Mouse (Mus musculus) stomach, embryonic 16.5 days (tissue): ENCODE data around the gene Mettl8. TPM values are rescaled to one million over a fixed set of nuclear protein-coding genes. Genes with fewer than 3 reads are reported as not detected.

Experiments
- ATAC-seq: fragments of 200-750 bp; cut with Nextera tagmentation; 2 replicates; pipeline ENCODE4 v1.8.0; 2017; ENCODE audit warnings: moderate number of reproducible peaks, moderate TSS enrichment; ENCODE audit not compliant: insufficient read depth, low FRiP score
- H3K27ac ChIP-seq: fragments of 300-500 bp; sonication (generic); 2 replicates; pipeline ENCODE4 v1.5.1; 2014; ENCODE audit warnings: low read length
- H3K27me3 ChIP-seq: fragments of 300-500 bp; sonication (generic); 2 replicates; pipeline ENCODE4 v1.6.1; 2014; ENCODE audit warnings: low read length, control low read depth, mixed read lengths; ENCODE audit not compliant: control insufficient read depth, insufficient read depth
- H3K36me3 ChIP-seq: fragments of 300-500 bp; sonication (generic); 2 replicates; pipeline ENCODE4 v1.6.1; 2014; ENCODE audit warnings: low read length; ENCODE audit not compliant: control insufficient read depth, insufficient read depth
- H3K4me1 ChIP-seq: fragments of 300-500 bp; sonication (generic); 2 replicates; pipeline ENCODE4 v1.6.1; 2014; ENCODE audit warnings: low read length, control low read depth, mixed read lengths; ENCODE audit not compliant: control insufficient read depth, insufficient read depth
- H3K4me2 ChIP-seq: fragments of 300-500 bp; sonication (generic); 2 replicates; pipeline ENCODE4 v1.6.1; 2014; ENCODE audit warnings: low read depth, low read length, mixed read lengths
- H3K4me3 ChIP-seq: fragments of 300-500 bp; sonication (generic); replicated peaks from 2 replicates; pipeline ENCODE4 v1.5.1; 2014; ENCODE audit warnings: mild to moderate bottlenecking, low read length
- H3K9ac ChIP-seq: fragments of 300-500 bp; sonication (generic); 2 replicates; pipeline ENCODE4 v1.6.1; 2014; ENCODE audit warnings: low read length
- H3K9me3 ChIP-seq: fragments of 300-500 bp; sonication (generic); replicated peaks from 2 replicates; pipeline ENCODE4 v1.6.1; 2016; ENCODE audit warnings: low read length, control low read depth; ENCODE audit not compliant: control insufficient read depth
- WGBS: fragments of 180-500 bp; shearing (Covaris S2); extraction: QIAGEN DNeasy Blood & Tissue Kit; methylation state at CpG from one replicate; pipeline ENCODE4 v1.1.7; 2014; 5-methylcytosine and 5-hydroxymethylcytosine counted together
- polyA plus RNA-seq: library from polyadenylated mRNA; unstranded; fragments of >200 nt; fragmentation: Nextera tagmentation; extraction: Ambion mirVana; gene quantifications from 2 replicates; pipeline ENCODE4 v1.2.1, GENCODE M21; 2015

The Mettl8 gene
- polyA plus RNA-seq, 1 experiment from 2014 or later = 17.6 TPM

DNA sequence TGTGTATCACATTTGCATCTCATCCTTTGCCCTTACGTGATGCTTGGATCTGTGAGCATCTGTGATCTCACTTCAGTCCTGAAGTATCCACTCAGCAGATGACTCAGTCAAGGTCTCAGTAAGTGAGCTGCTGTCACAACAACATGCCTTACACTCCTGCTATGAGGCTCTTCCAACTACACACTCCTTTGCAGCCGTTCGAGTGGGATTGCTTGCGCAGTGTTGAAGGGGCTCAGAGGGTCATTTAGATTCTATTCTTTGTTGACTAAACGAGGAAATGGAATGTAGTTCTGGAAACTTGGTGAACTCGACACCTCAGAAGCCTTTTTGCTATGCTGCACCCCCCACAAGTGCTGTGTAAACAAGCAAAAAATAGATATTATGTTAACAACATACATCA is 9.2 kb downstream of the Mettl8 start:
- H3K27ac ChIP-seq = no peak overlapping the region
- no peaks in the 10 kb centered on the region for H3K36me3 ChIP-seq
- no peaks in the 10 kb centered on the region for H3K9me3 ChIP-seq
- H3K4me2 ChIP-seq = no peak overlapping the region
- H3K4me1 ChIP-seq = peaks cover 3% of the 10 kb centered on the region; the same call in 1 of the 2 replicates
- H3K4me3 ChIP-seq = no peak overlapping the region
- H3K9ac ChIP-seq = no peak overlapping the region
- WGBS = 41% methylated on average over 6 of the region's 6 CpGs
- H3K27me3 ChIP-seq = no peaks in the 10 kb centered on the region
- ATAC-seq = no peak

DNA sequence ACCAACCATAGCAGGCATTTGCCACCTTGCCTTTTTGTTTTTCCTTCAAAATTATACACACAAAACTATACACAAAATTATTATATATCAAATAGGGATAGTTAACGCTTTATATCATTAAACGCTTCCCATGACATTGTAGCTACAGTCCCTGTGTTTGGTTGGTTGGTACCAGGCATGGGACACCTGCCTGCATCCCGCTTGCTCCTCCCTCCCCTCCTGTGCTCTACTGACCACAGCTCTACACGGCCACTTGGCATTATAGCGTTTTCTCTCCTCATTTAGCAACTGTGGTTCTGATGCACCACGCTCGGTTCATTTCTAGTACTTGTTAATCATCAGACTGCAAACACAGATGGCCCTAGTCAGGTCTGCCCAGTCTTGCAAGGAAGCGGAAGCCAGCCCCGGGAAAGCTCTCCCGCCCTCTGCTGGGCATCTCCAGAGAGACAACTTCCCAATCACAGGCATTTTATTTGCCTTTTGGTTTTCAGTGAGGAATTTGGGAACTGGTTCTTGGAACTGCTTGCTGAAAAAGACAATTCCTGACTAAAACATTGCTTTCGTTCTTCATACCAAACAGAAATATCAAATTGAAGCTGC is 15.8 kb downstream of the Mettl8 start:
- no peaks in the 10 kb centered on the region for H3K27me3 ChIP-seq
- 41% methylated on average over 11 of the region's 11 CpGs for WGBS
- peak overlapping the region; percentile 15 for H3K4me2 ChIP-seq
- H3K36me3 ChIP-seq = no peaks in the 10 kb centered on the region
- H3K27ac ChIP-seq = no peak overlapping the region
- no peak overlapping the region for H3K9ac ChIP-seq
- no peaks in the 10 kb centered on the region for H3K9me3 ChIP-seq
- ATAC-seq = peak; percentile 72; the same call in 1 of the 2 replicates
- H3K4me1 ChIP-seq = no peaks in the 10 kb centered on the region
- H3K4me3 ChIP-seq = no peak overlapping the region

DNA sequence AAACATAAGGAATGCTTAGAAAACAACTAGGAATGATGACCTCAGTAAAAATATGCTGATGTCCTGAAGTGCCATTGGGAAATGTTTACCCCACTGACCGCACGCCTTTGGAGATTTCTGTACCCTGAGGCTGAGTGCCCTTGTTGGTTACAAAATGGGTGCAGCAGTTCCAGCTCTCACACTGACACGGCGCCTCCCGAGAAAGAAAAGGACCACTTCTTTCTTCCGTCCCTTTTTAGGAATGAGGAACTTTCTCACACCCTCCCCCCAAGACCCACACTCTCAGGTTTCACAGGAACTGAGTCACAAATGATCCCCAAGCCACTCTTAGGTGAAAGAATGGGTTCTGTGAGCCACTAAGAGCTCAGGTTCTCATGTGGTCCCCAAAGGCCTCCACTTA is 17.9 kb downstream of the Mettl8 start:
- no peak overlapping the region for H3K4me3 ChIP-seq
- no peaks in the 10 kb centered on the region for H3K9me3 ChIP-seq
- no peaks in the 10 kb centered on the region for H3K36me3 ChIP-seq
- no peak overlapping the region for H3K9ac ChIP-seq
- no peak overlapping the region for H3K27ac ChIP-seq
- 81% methylated on average over 6 of the region's 6 CpGs for WGBS
- no peaks in the 10 kb centered on the region for H3K27me3 ChIP-seq
- no peaks in the 10 kb centered on the region for H3K4me1 ChIP-seq
- ATAC-seq = no peak
- H3K4me2 ChIP-seq = no peak overlapping the region

DNA sequence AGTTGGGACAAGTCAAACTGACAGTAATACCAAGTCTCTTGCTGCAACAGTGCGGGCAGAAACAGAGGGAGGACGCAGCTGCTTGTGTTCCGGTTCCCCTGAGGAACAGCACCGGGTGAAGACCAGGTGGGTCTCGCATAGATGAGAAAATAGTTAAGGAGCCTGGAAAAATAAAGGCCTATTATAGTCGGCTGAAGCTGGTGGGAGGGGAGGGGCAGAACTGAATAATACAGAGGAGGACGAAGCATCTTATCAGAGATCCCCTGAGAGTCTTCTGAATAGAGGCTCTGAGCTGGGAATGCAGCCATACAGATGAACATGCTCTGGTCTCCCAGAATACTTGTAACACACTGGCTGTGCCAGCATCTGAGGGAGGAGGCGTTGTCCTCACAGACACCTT is 21.4 kb downstream of the Mettl8 start:
- H3K9ac ChIP-seq = no peak overlapping the region
- WGBS = 66% methylated on average over 8 of the region's 8 CpGs
- H3K4me3 ChIP-seq = no peak overlapping the region
- H3K4me2 ChIP-seq = no peak overlapping the region
- H3K27me3 ChIP-seq = no peaks in the 10 kb centered on the region
- no peaks in the 10 kb centered on the region for H3K36me3 ChIP-seq
- H3K9me3 ChIP-seq = no peaks in the 10 kb centered on the region
- H3K27ac ChIP-seq = no peak overlapping the region
- no peaks in the 10 kb centered on the region for H3K4me1 ChIP-seq
- no peak for ATAC-seq

DNA sequence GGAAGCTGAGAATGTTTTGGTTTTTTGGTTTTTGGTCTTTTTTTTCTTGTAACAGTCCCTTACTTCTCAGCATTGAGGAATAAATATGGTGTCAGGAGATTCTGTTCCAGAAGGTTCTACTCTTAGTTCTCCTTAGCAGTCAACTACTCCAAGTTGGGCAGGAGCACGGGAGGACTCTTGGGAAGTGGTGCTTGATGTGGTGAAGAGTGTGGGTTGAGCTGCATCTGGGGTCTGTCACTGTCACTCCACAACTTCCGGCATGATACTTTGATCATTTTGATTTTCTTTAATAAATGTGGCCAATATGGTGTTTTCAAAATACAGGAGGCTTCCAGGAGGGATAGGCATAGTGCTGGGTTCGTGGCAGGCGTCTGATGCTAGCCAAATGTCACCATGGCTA is 22.4 kb downstream of the Mettl8 start:
- WGBS = 86% methylated on average over 4 of the region's 4 CpGs
- H3K4me1 ChIP-seq = no peaks in the 10 kb centered on the region
- ATAC-seq = no peak
- H3K27ac ChIP-seq = no peak overlapping the region
- H3K36me3 ChIP-seq = no peaks in the 10 kb centered on the region
- H3K9me3 ChIP-seq = no peaks in the 10 kb centered on the region
- no peak overlapping the region for H3K4me3 ChIP-seq
- H3K4me2 ChIP-seq = no peak overlapping the region
- H3K9ac ChIP-seq = no peak overlapping the region
- no peaks in the 10 kb centered on the region for H3K27me3 ChIP-seq

DNA sequence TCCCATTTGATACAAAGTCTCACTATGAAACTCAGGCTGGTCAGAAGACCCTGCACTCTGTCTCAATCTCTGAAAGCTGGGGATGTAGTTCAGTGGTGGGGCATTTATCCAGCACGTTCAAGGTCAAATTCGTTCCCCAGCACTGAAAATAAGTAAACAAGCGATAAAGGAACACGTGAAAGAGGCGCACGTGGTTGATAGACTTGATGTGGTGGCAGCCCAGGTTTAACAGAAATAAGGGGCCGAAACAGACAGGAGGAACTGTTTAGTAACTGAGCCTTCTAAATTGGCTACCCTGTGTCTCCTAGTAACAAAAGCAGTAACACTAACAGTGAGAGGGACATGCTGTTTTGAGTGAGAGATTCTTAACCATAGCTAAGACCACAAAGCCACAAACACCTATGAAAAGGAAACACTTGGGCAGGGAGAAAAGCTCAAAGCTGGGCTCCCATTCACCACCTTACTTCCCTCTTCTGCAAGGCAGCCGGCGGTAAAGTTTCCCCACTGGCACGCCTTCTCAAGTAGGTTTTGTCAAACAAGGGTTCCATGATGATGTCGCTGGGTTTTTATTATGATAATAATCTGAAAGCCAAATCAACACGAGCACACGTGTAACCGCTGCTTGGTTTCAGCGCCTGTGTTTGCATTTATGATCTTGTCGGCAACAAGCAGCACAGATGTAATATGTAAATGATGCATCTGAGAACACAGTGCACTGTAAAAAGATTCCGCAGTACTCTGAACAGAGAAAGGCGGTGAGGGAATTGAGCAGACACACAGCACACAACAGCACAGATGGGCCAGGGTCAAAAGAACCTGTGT is 23.2 kb downstream of the Mettl8 start:
- WGBS = 74% methylated on average over 18 of the region's 18 CpGs
- no peak for ATAC-seq

DNA sequence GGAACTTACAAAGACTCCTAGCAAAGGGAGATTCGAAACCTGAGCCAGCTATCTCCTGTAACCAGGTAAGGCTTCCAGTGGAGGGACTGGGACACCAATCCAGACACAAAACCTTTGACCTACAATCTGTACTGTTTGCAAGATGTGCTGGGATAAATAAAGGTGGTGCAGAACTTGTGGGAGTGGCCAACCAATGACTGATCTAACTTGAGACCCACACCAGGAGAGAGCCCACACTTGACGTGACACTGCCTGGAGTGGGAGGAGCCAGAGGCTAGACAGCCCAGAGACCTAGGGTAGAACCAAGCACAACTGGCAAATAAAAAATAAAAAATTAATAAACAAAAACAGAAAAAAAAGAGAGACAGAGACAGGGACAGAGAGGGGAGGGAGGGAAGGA is 24.7 kb downstream of the Mettl8 start:
- Histone ChIP-seq H3K4me2 (no peak overlapping the region), H3K27ac (no peak overlapping the region), H3K4me1 (no peaks in the 10 kb centered on the region; the same call in 1 of the 2 replicates), H3K9me3 (no peaks in the 10 kb centered on the region), H3K36me3 (no peaks in the 10 kb centered on the region), H3K27me3 (no peaks in the 10 kb centered on the region), H3K9ac (no peak overlapping the region), H3K4me3 (no peak overlapping the region)
- 74% methylated on average over 2 of the region's 2 CpGs for WGBS
- ATAC-seq = no peak

More for the DNA sequence above, 23.2 kb downstream of the Mettl8 start:
- H3K9me3 ChIP-seq = no peaks in the 10 kb centered on the region
- H3K4me1 ChIP-seq = no peaks in the 10 kb centered on the region
- H3K9ac ChIP-seq = no peak overlapping the region
- no peaks in the 10 kb centered on the region for H3K36me3 ChIP-seq
- no peak overlapping the region for H3K4me3 ChIP-seq
- no peak overlapping the region for H3K4me2 ChIP-seq
- H3K27ac ChIP-seq = no peak overlapping the region
- H3K27me3 ChIP-seq = no peaks in the 10 kb centered on the region

DNA sequence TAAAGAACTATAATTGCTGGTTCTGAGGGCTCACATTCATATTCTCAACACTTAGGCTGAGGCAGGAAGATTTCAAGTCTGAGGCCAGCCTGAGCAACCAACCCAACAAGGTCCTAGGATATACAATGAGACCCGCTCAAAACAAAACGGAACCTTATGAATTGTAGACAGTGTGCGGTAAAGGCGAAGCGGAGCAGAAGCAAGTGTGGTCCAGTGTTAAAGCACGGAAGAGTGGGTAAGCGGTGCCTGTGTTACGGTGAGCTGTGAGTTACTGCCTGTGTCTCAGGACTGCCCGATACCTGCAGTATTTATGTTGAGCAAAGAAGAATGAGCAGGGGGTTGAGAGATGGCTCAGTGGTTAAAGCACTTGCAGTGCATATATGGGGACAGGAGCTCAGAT is 27.8 kb downstream of the Mettl8 start:
- no peak for ATAC-seq
- WGBS = 98% methylated on average over 9 of the region's 9 CpGs
- Histone ChIP-seq H3K4me3 (no peak overlapping the region), H3K9ac (no peak overlapping the region), H3K4me1 (no peaks in the 10 kb centered on the region; the same call in 1 of the 2 replicates), H3K27me3 (no peaks in the 10 kb centered on the region), H3K36me3 (no peaks in the 10 kb centered on the region), H3K9me3 (no peaks in the 10 kb centered on the region), H3K4me2 (no peak overlapping the region), H3K27ac (no peak overlapping the region)

DNA sequence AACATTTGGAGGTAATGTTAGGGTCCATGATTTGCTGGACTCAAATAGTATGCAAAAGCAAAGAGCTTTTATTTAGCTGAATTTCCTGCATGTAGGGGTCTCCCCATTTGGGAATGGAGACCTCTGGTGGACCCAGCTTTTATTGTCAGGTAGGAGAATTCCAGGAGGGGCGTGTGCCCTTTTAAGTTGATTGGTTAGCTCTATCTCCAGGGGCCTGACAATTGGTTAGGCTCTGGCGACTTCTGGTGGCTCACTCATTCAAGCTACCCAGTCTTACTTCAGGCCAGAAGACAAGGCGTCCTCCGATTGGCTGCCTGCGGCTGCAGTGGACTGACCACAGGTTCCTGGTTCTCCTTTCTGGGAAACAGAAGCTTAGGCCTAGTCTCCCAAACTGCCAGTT is 28.6 kb downstream of the Mettl8 start:
- Histone ChIP-seq H3K27ac (no peak overlapping the region), H3K9ac (no peak overlapping the region), H3K4me2 (no peak overlapping the region), H3K4me3 (no peak overlapping the region), H3K36me3 (no peaks in the 10 kb centered on the region), H3K9me3 (no peaks in the 10 kb centered on the region), H3K4me1 (no peaks in the 10 kb centered on the region; the same call in 1 of the 2 replicates), H3K27me3 (no peaks in the 10 kb centered on the region)
- peak; percentile 56 for ATAC-seq
- WGBS = 42% methylated on average over 5 of the region's 5 CpGs
